Mouse (Mus musculus) CD4-positive naive resting alpha-beta T cell, adult 76 days (primary cell): ENCODE results near the gene Casd1. TPM values are rescaled to one million over a fixed set of nuclear protein-coding genes. Genes with fewer than 3 reads are reported as not detected.

ENCODE experiments used
- total RNA-seq: library from RNA; stranded (reverse); gene quantifications from one replicate; pipeline ENCODE4 v1.2.4, GENCODE M21; 2023

The Casd1 gene
- 15.7 TPM for total RNA-seq

DNA sequence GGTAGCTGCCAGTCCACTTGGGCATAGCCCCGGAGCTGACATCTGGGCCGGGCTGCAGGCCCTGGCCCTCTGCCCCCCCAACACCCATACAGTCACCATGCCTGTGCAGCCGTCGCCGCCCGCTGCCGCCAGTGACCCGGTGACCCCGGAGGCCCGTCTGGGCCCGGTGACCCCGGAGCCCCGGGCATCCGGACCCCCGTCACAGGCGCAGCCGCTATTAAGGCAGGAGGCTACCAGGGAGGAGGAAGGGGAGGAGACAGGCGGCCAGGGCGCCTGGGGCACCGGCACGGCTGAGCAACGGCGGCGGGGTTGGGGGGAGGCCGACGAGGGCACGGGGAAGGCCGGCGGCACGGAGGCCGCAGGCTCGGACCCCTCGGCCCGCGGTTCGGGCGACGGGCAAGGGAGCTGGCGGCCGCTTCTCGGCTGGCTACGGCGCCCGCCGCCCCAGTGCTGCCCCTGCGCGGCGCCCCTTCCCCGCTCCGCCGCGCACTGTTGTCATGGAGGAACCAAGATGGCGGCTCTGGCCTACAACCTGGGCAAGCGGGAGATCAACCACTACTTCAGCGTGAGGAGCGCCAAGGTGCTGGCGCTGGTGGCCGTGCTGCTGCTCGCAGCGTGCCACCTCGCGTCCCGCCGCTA lies at the start of gene Casd1:
TSS of gene Casd1 (plus strand) at position 182 of the 639 bp plus-strand sequence.

Other genes with a start within 250 kb of the Casd1 start
- gene Col1a2, start 96.0 kb upstream of the Casd1 start, total RNA-seq = 0.79 TPM
- gene Sgce, start 146.4 kb downstream of the Casd1 start, total RNA-seq = 0.79 TPM
- 0.18 TPM for gene Peg10, start 146.5 kb downstream of the Casd1 start, total RNA-seq